Mouse (Mus musculus) ovary, postnatal 14 days (tissue): Measurements from ENCODE around the gene Lonrf2.

Experiments
- DNase-seq: peaks from one replicate; pipeline ENCODE4 v3.0.0; 2022; ENCODE audit warnings: low spot score

Lonrf2 gene

GRCm38 (mm10) chr1:38836477-38836872, at the start of gene Lonrf2:
Lonrf2 (minus strand) TSS chr1:38836711.
- DNase-seq = peak; percentile 4

GRCm38 (mm10) chr1:38885956-38886355, 49.4 kb upstream of the Lonrf2 start:
- no peak for DNase-seq

- no peak for DNase-seq
These were observed 47.3 kb upstream of the Lonrf2 start for GRCm38 (mm10) chr1:38883766-38884165.

GRCm38 (mm10) chr1:38882746-38883145, 46.2 kb upstream of the Lonrf2 start:
- DNase-seq = no peak

DNA sequence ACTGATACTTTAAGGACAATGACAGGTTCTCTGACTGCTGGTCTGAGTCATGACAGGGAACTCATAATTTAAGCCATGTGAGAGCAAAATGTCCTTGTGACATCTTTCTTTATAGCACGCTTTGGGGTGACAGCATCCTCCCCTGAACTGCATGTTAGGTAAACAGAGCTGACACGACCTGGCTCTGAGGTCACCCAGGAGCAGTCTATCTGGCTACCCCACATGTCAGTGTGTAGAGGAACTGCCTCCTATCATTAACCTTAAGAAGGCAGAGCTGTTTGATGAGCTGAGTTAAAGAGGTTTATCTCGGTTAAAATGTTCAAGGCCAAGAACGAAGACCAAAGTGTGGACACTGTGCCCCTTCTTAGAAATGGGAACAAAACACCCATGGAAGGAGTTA, 44.9 kb upstream of the Lonrf2 start:
- DNase-seq = no peak

- DNase-seq = no peak
These were observed 40.3 kb upstream of the Lonrf2 start for GRCm38 (mm10) chr1:38876671-38877382.

- DNase-seq = no peak
These were observed 37.4 kb upstream of the Lonrf2 start for GRCm38 (mm10) chr1:38873911-38874310.

GRCm38 (mm10) chr1:38871834-38872233, 35.3 kb upstream of the Lonrf2 start:
- DNase-seq = no peak

- no peak for DNase-seq
These were observed 33.1 kb upstream of the Lonrf2 start for GRCm38 (mm10) chr1:38869398-38870195.

- DNase-seq = no peak
These were observed 29.7 kb upstream of the Lonrf2 start for GRCm38 (mm10) chr1:38866242-38866641.

DNA sequence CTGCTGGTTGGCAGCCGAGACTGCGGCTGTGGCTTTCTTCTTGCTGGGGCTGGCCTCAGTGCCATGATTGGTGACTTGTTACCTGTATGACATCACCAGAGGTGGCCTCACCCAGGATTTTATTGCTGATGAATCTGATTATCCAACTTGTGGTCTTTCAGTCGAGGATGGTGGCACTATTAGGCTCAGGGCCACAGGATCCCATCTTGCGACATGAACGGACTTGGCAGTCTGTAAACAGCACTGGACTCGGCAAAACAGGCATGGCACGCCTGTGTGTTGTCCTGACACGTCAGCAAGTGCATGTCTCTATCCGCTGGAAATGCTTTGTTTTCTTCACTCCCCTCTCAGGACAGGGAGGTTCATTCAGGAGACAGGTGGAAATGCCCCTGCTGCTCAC, 27.8 kb upstream of the Lonrf2 start:
- DNase-seq = no peak

DNA sequence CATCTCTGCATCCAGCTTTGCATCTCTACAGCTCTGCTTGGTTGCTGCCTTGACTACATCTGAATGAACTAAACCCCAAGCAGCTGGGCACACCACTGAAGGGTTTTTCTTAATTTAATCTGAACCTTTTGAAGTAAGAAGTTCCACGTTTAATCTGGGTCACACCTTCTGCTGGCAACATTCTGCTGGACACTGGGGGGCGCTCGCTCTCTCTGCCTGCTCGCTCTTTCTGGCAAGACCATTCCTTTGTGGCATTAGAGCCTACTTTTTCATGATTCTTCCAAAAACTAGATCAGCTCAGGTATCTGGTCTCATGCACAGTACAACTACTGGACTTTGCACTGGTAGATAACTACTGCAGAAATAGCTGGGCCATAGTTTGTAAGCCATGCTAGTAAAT, 25.7 kb upstream of the Lonrf2 start:
- DNase-seq = no peak

DNA sequence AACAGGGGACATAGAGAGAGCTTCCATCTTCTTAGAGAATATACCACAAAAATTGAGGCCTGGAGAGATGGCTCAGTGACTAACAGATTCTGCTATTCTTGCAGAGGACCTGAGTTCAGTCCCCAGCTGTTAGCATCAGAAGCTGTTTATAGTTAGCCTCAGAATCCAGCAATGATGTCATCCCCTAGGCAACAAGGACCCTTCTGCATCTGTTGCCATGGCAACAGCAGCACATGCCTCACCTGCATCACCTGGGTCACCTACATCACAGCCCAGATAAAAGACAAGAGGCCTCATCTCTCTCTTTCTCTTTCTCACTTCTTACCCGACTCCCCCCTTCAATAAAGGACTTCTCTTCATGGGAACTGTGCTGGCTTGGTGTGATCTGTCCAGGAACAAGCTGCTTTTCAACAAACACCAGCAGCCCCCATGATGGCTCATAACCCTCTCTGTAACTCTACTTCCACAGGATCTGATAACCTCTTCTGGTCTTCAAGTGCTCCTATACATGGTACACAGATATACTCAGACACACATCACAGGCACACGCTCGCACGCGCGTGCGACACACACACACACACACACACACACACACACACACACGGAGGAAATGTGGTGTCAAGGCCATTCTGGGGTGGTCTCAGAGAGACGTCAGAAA, 24.5 kb upstream of the Lonrf2 start:
- DNase-seq = no peak

- DNase-seq = no peak
These were observed 23.7 kb upstream of the Lonrf2 start for GRCm38 (mm10) chr1:38860207-38860606.

DNA sequence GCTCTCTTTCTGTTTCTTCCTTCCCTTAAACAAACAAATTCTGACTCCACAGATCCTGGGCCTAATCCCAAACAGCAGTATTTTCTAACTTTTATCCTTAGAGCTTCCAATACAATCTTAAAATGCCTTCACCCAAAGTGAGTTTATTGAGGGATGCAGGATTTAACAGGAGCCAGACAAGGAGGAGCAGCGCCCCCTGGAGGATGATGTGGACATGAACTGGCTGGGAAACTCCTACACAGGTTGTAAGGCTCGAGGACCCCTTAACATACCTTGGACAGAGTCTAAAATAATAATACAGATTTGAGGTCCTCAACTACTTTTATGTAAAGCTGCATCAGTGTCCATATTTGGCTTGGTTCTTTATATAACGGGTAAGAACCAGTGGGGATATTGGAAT, 19.7 kb upstream of the Lonrf2 start:
- DNase-seq = peak; percentile 21

- DNase-seq = no peak
These were observed 15.7 kb upstream of the Lonrf2 start for GRCm38 (mm10) chr1:38852250-38852649.

DNA sequence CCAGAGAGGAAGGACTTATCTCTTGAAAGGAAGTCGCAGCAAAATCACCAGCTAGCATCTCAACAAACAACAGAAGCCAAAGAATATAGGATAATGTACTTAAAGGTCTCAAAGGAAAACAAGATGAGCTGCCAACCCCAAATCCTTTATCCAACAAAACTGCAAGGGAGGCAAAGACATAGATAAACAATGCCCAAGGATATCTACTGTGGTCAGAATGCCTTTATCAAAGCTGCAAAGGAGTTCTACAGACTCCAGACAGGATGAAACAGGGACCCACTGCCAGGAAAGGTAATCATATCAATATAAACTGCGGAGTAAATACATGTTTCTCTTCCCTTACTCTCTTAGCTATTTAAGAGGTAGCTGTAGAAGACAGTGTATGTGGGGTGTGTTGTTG, 14.1 kb upstream of the Lonrf2 start:
- DNase-seq = no peak

- DNase-seq = no peak
These were observed 12.2 kb upstream of the Lonrf2 start for GRCm38 (mm10) chr1:38848451-38849289.

DNA sequence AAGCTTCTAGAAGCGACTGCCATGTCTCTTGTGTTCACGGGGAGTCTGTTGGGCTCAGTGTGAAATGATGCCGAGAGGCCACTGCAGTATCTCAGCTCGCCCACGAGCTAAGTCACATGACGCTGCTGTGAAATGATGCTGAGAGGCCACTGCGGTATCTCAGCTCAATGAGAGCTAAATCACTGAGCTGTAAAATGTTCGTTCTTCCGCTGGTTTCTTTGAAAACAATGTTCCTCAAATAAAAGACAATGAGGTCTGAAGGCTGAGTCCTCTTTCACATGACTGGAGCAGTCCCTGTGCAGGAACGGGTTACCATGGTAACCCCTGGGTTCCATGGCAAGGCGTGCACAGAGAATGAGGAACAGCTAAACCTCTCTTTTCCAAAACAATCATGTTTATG, 11.5 kb upstream of the Lonrf2 start:
- no peak for DNase-seq

GRCm38 (mm10) chr1:38843275-38843674, 6.8 kb upstream of the Lonrf2 start:
- no peak for DNase-seq

GRCm38 (mm10) chr1:38842861-38843260, 6.3 kb upstream of the Lonrf2 start:
- no peak for DNase-seq

DNA sequence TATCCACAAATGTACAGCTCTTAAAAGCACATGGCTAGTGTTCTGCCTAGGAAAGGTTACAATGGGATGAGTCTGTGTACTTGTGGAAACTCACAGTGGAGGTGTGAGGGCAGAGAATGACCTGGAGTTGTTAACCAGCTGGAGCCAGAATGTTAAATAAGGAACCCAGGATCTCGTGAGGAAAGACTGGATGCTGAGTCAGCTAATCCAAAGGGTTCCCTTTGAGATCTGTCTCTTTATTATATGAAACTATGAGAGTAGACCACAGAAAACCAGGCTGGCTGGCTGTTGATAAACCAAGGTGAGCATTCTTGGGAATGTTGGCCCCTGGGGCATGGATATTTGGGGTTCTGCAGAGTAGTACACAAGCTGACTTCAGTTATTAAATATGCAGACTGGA, 3.4 kb upstream of the Lonrf2 start:
- no peak for DNase-seq
